Mouse (Mus musculus): ENCODE measurements around the gene Moap1. TPM values are rescaled to one million over a fixed set of nuclear protein-coding genes. Genes with fewer than 3 reads are reported as not detected.
A peak's percentile ranks its signal among the peaks of the same experiment; 100 is the strongest.

Gene Moap1
- polyA plus RNA-seq, 1 experiment from 2014 or later, result 7.6 TPM

GRCm38 (mm10) chr12:102705216-102705871, 38.1 kb downstream of the Moap1 start:
- Histone ChIP-seq H3K9me3 (replicated peaks) (no peaks in the 10 kb centered on the region), H3K36me3 (replicated peaks) (no peaks in the 10 kb centered on the region), H3K4me3 (replicated peaks) (peak overlapping the region; percentile 74), H3K4me2 (peak overlapping the region; percentile 98), H3K27ac (replicated peaks) (peak overlapping the region; percentile 85), H3K27me3 (peaks cover 42% of the 10 kb centered on the region), H3K9ac (peak overlapping the region; percentile 72), H3K4me1 (replicated peaks) (peaks cover 45% of the 10 kb centered on the region)
- WGBS (ENCODE audit: insufficient replicate concordance), result 4% methylated on average over 28 of the region's 45 CpGs
- peak; percentile 79 for ATAC-seq (ENCODE audit: insufficient read depth)

DNA sequence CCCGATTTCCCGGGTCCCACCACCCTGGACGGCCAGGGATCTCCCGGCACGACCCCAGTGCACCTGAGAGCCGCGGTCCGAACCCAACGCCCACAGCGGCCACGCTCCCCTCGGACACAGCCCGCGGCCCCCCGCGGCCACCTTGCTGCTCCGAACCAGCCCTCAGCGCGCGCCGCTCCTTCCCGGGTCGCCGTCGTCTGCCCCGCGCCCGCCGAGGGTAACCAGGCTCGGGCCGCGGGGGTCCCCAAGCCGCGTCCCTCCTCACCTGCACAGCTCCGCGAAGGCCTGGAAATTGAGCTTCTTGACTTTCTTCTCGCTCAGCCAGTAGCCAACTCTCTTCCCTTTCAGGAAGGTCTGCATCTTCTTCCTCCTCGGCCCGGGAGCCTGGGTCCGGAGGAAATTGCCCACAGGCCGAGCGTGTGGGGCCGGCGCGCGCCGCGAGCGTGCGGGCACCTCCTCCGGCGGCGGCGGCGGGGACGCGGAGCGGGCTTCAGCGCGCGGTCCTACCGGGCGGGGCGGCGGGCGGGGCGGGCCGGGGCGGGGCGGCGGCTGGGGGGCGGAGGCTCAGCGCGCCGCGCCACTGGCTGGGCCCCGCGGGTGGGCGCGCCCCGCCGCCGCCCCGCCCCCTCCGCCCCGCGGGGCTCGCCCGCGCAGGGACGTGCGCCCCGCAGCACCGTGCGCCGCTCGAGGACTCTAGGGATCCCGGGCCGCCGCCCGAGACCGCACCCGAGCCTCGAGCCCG, 38.8 kb downstream of the Moap1 start, which contains the start of gene Itpk1:
Gene Itpk1, minus strand, starts transcription at position 474 of the 742 bp plus-strand sequence.
- Histone ChIP-seq H3K36me3 (replicated peaks) (no peaks in the 10 kb centered on the region), H3K4me1 (replicated peaks) (peaks cover 50% of the 10 kb centered on the region), H3K9me3 (replicated peaks) (no peaks in the 10 kb centered on the region), H3K27ac (replicated peaks) (peak within 1 kb of the TSS; percentile 85), H3K4me3 (replicated peaks) (peak within 1 kb of the TSS; percentile 74), H3K9ac (peak within 1 kb of the TSS; percentile 72), H3K27me3 (peaks cover 42% of the 10 kb centered on the region), H3K4me2 (peak within 1 kb of the TSS; percentile 98)
- under 1% methylated on average over 66 of the region's 105 CpGs for WGBS (ENCODE audit: insufficient replicate concordance)
- ATAC-seq (ENCODE audit: insufficient read depth), result peak; percentile 92

DNA sequence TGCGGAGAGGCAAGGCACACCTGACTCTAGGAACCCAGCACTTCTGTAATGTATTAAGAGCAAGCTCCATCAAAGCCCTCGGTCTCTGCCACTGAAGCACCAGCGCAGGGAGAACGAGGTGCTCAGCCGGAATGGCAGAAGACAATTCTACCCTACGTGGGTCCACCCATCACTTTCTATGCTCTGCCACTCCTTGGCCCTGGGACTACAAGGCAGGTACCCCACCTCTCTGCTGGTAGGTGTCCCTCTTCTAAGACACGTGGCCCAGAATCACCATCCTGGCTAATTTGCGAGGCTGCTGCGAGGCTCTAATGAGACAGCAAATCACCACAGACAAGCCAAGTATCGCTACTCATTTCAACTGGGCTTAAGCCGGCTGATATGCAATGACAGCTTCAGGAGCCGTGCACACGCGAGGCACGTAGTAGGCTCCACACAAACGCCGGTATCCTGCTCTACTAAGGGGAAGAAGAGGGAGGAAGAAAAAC, 39.5 kb downstream of the Moap1 start:
- Histone ChIP-seq H3K27ac (replicated peaks) (peak overlapping the region; percentile 54), H3K4me1 (replicated peaks) (peaks cover 56% of the 10 kb centered on the region), H3K36me3 (replicated peaks) (no peaks in the 10 kb centered on the region), H3K9ac (peak overlapping the region; percentile 68), H3K4me2 (peak overlapping the region; percentile 98), H3K27me3 (peaks cover 42% of the 10 kb centered on the region), H3K4me3 (replicated peaks) (peak overlapping the region; percentile 74), H3K9me3 (replicated peaks) (no peaks in the 10 kb centered on the region)
- ATAC-seq (ENCODE audit: insufficient read depth), result peak; percentile 3; the same call in 1 of the 2 replicates
- 13% methylated on average over 17 of the region's 17 CpGs for WGBS (ENCODE audit: insufficient replicate concordance)

GRCm38 (mm10) chr12:102703441-102703840, 40.0 kb downstream of the Moap1 start:
- Histone ChIP-seq H3K36me3 (replicated peaks) (no peaks in the 10 kb centered on the region), H3K4me1 (replicated peaks) (peaks cover 61% of the 10 kb centered on the region), H3K4me3 (replicated peaks) (peak overlapping the region; percentile 74), H3K9me3 (replicated peaks) (no peaks in the 10 kb centered on the region), H3K9ac (peak overlapping the region; percentile 15; the same call in 1 of the 2 replicates), H3K4me2 (peak overlapping the region; percentile 98), H3K27me3 (peaks cover 42% of the 10 kb centered on the region), H3K27ac (replicated peaks) (peak overlapping the region; percentile 54)
- ATAC-seq (ENCODE audit: insufficient read depth), result no peak
- 48% methylated on average over 6 of the region's 6 CpGs for WGBS (ENCODE audit: insufficient replicate concordance)

- no peak for ATAC-seq (ENCODE audit: insufficient read depth)
- Histone ChIP-seq H3K4me1 (replicated peaks) (peaks cover 65% of the 10 kb centered on the region), H3K9me3 (replicated peaks) (no peaks in the 10 kb centered on the region), H3K9ac (peak overlapping the region; percentile 23; the same call in 1 of the 2 replicates), H3K27ac (replicated peaks) (0 out of 2 replicates have a peak overlapping the region, but pooled peaks have one; percentile 59), H3K36me3 (replicated peaks) (no peaks in the 10 kb centered on the region), H3K4me2 (peak overlapping the region; percentile 98), H3K4me3 (replicated peaks) (peak overlapping the region; percentile 74), H3K27me3 (peaks cover 39% of the 10 kb centered on the region)
- WGBS (ENCODE audit: insufficient replicate concordance), result 4% methylated on average over 4 of the region's 4 CpGs
Measured at GRCm38 (mm10) chr12:102703111-102703412, 40.4 kb downstream of the Moap1 start.

GRCm38 (mm10) chr12:102702356-102703110, 40.9 kb downstream of the Moap1 start:
- H3K27me3 ChIP-seq, result peaks cover 34% of the 10 kb centered on the region
- peak overlapping the region; percentile 59; the same call in 1 of the 2 replicates for H3K27ac ChIP-seq (replicated peaks)
- peak overlapping the region; percentile 98 for H3K4me2 ChIP-seq
- ATAC-seq (ENCODE audit: insufficient read depth), result no peak
- H3K36me3 ChIP-seq (replicated peaks), result no peaks in the 10 kb centered on the region
- H3K4me1 ChIP-seq (replicated peaks), result peaks cover 70% of the 10 kb centered on the region
- H3K4me3 ChIP-seq (replicated peaks), result peak overlapping the region; percentile 74
- H3K9me3 ChIP-seq (replicated peaks), result no peaks in the 10 kb centered on the region
- 0 out of 2 replicates have a peak overlapping the region, but pooled peaks have one; percentile 23 for H3K9ac ChIP-seq
- WGBS (ENCODE audit: insufficient replicate concordance), result 6% methylated on average over 15 of the region's 15 CpGs

GRCm38 (mm10) chr12:102701691-102702207, 41.7 kb downstream of the Moap1 start:
- no peak for ATAC-seq (ENCODE audit: insufficient read depth)
- H3K9ac ChIP-seq, result no peak overlapping the region
- H3K4me3 ChIP-seq (replicated peaks), result no peak overlapping the region
- H3K4me1 ChIP-seq (replicated peaks), result peaks cover 78% of the 10 kb centered on the region
- no peak overlapping the region for H3K4me2 ChIP-seq
- peaks cover 27% of the 10 kb centered on the region; the same call in 1 of the 2 replicates for H3K27me3 ChIP-seq
- no peak overlapping the region for H3K27ac ChIP-seq (replicated peaks)
- 72% methylated on average over 5 of the region's 5 CpGs for WGBS (ENCODE audit: insufficient replicate concordance)
- no peaks in the 10 kb centered on the region for H3K9me3 ChIP-seq (replicated peaks)
- H3K36me3 ChIP-seq (replicated peaks), result no peaks in the 10 kb centered on the region

DNA sequence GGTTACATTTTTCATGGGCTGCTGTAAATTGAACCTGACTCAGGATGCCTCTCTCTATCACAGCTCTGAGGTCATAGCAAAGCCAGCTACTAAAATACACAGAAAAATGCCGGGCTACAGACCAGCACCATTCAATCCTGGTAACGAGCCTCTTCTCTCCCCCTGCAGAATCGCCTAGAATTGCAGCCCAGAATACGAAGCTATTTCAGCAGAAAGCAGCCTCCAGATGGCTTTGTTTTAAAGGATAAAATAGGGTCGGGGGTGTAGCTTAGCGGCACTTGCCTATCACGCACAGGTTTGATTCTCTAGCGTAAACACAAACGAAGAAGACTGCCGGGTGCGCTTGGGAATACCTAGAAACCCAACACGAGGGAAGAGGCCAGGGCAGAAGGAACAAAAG, 43.0 kb downstream of the Moap1 start:
- no peak overlapping the region for H3K4me3 ChIP-seq (replicated peaks)
- no peaks in the 10 kb centered on the region for H3K9me3 ChIP-seq (replicated peaks)
- H3K27me3 ChIP-seq, result 0 out of 2 replicates have a peak, but pooled peaks cover 14% of the 10 kb centered on the region
- H3K9ac ChIP-seq, result no peak overlapping the region
- no peak for ATAC-seq (ENCODE audit: insufficient read depth)
- peaks cover 86% of the 10 kb centered on the region for H3K4me1 ChIP-seq (replicated peaks)
- H3K27ac ChIP-seq (replicated peaks), result no peak overlapping the region
- H3K4me2 ChIP-seq, result no peak overlapping the region
- WGBS (ENCODE audit: insufficient replicate concordance), result 68% methylated on average over 12 of the region's 12 CpGs
- H3K36me3 ChIP-seq (replicated peaks), result no peaks in the 10 kb centered on the region

- 76% methylated on average over 1 of the region's 1 CpGs for WGBS (ENCODE audit: insufficient replicate concordance)
- H3K4me1 ChIP-seq (replicated peaks), result peaks cover 86% of the 10 kb centered on the region
Measured at GRCm38 (mm10) chr12:102699156-102699555, 44.3 kb downstream of the Moap1 start.

DNA sequence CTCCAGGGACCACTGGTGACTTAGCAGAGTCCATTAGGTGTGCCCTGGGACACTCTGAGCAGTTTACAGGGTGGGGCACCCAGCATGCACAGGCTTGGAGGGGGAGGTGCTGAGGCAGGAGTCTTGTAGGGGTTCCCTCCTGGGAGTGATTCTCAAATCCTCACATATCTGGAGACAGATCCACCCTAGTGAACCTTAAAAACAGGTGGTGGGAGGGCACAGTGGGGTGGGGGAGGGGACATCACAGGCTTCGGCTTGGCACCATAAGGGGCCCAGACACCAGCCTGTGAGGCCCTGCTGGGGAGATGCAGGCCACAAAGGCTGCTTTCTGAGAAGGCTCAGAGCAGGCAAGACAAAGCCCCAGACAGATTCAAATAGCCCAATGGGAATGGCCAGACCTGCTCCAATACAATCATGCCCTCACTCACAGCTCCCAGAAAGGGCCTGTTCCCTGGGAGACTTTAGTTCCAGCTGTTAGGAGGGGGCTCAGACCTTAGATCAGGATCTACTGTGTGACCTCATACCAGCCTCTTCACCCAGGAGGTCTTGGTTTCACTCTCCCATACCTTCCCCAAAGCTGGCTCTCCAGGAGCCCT, 45.3 kb downstream of the Moap1 start:
- Histone ChIP-seq H3K36me3 (replicated peaks) (no peaks in the 10 kb centered on the region), H3K4me1 (replicated peaks) (peaks cover 79% of the 10 kb centered on the region), H3K9me3 (replicated peaks) (no peaks in the 10 kb centered on the region), H3K27ac (replicated peaks) (no peak overlapping the region), H3K4me3 (replicated peaks) (no peak overlapping the region), H3K27me3 (0 out of 2 replicates have a peak, but pooled peaks cover under 1% of the 10 kb centered on the region), H3K4me2 (no peak overlapping the region), H3K9ac (no peak overlapping the region)
- peak; percentile 28; the same call in 1 of the 2 replicates for ATAC-seq (ENCODE audit: insufficient read depth)
- 25% methylated on average over 1 of the region's 1 CpGs for WGBS (ENCODE audit: insufficient replicate concordance)

More at GRCm38 (mm10) chr12:102699156-102699555, 44.3 kb downstream of the Moap1 start:
- no peaks in the 10 kb centered on the region for H3K36me3 ChIP-seq (replicated peaks)
- H3K27ac ChIP-seq (replicated peaks), result no peak overlapping the region
- H3K9ac ChIP-seq, result no peak overlapping the region
- ATAC-seq (ENCODE audit: insufficient read depth), result no peak
- no peaks in the 10 kb centered on the region for H3K9me3 ChIP-seq (replicated peaks)
- H3K27me3 ChIP-seq, result 0 out of 2 replicates have a peak, but pooled peaks cover 10% of the 10 kb centered on the region
- no peak overlapping the region for H3K4me2 ChIP-seq
- H3K4me3 ChIP-seq (replicated peaks), result no peak overlapping the region

Data from liver, embryonic 15.5 days (tissue).